Mouse (Mus musculus) liver, adult 2 months (tissue): ENCODE measurements around the gene Prss27.

Experiments used
- CTCF ChIP-seq: fragments of 200-500 bp; IDR thresholded peaks from 2 replicates; pipeline ENCODE4 v1.5.1; 2011; ENCODE audit warnings: low read depth, low read length, control low read depth
- POLR2A ChIP-seq: fragments of 200-500 bp; IDR thresholded peaks from 2 replicates; pipeline ENCODE4 v1.6.1; 2011; ENCODE audit warnings: low read length, control low read depth; ENCODE audit not compliant: insufficient read depth; ENCODE audit errors: extremely low read depth

DNA sequence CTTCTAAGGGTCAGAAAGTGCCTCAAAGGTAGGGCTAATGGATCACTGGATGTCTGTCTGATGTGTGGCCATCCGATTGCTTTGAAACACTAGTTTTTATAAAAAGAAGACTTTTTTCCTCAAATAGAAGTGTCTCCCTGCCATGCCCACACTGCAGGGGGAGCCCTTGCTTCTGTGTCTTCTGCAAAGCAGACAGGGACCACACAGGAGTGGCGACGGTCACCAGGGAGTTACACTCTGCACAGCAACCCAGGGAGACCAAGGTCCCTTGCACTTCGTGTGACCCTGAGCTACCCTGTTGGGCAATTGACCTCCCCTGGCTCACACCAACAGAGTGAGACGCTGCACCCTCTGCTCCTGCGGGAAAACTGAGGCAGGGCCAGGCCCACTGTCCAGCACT, 990 bp upstream of the Prss27 start:
- TF ChIP-seq CTCF (no peak), POLR2A (no peak)
